Mouse (Mus musculus) common myeloid progenitor, adult 5-6 weeks (primary cell): ENCODE measurements around the gene Gm10563. TPM values are rescaled to one million over a fixed set of nuclear protein-coding genes. Genes with fewer than 3 reads are reported as not detected.
"Not testable (repeated sequence)": the region's sequence is repeated elsewhere in the genome, so short reads cannot be mapped to it uniquely, and the experiment has no call there.

Experiments
- ATAC-seq: replicated peaks from 2 replicates; pipeline ENCODE4 v1.8.0; 2016; ENCODE audit warnings: low read depth, mild to moderate bottlenecking, moderate TSS enrichment, inconsistent platforms; ENCODE audit not compliant: poor library complexity, severe bottlenecking
- total RNA-seq: library from RNA; stranded (forward); fragments of 200-1000, 187-1606 nt; gene quantifications from 2 replicates; pipeline ENCODE4 v1.2.3, GENCODE M21; 2017

Gm10563 gene
- total RNA-seq, 1 experiment from 2014 or later: not detected

- ATAC-seq: peak; percentile 77
Measured at GRCm38 (mm10) chr4:155601091-155601996, 43.9 kb downstream of the Gm10563 start, which contains the start of gene Slc35e2. Gene Slc35e2, plus strand, starts transcription at chr4:155601416.

GRCm38 (mm10) chr4:155599901-155600825 lies 45.0 kb downstream of the Gm10563 start:
- no peak for ATAC-seq

GRCm38 (mm10) chr4:155598536-155598935 lies 46.7 kb downstream of the Gm10563 start:
- no peak for ATAC-seq

GRCm38 (mm10) chr4:155596606-155597005 lies 48.6 kb downstream of the Gm10563 start:
- ATAC-seq: peak; percentile 57

GRCm38 (mm10) chr4:155595777-155596176 lies 49.4 kb downstream of the Gm10563 start:
- ATAC-seq: no peak

GRCm38 (mm10) chr4:155593780-155594179 lies 51.4 kb downstream of the Gm10563 start:
- no peak for ATAC-seq

- ATAC-seq: peak; percentile 54
Measured at GRCm38 (mm10) chr4:155591012-155591719, 54.0 kb downstream of the Gm10563 start.

- no peak for ATAC-seq
Measured at GRCm38 (mm10) chr4:155589356-155589755, 55.9 kb downstream of the Gm10563 start.

GRCm38 (mm10) chr4:155582279-155582905 lies 62.8 kb downstream of the Gm10563 start:
- peak; percentile 87 for ATAC-seq

- peak; percentile 59; the same call in 1 of the 2 replicates for ATAC-seq
Measured at GRCm38 (mm10) chr4:155580420-155580819, 64.8 kb downstream of the Gm10563 start.

GRCm38 (mm10) chr4:155578336-155579125 lies 66.7 kb downstream of the Gm10563 start:
- ATAC-seq: no peak

GRCm38 (mm10) chr4:155577741-155578140 lies 67.5 kb downstream of the Gm10563 start:
- no peak for ATAC-seq

- ATAC-seq: no peak
Measured at GRCm38 (mm10) chr4:155577132-155577531, 68.1 kb downstream of the Gm10563 start.

- no peak for ATAC-seq
Measured at GRCm38 (mm10) chr4:155575521-155575920, 69.7 kb downstream of the Gm10563 start.

- peak; percentile 92 for ATAC-seq
Measured at GRCm38 (mm10) chr4:155574931-155575330, 70.3 kb downstream of the Gm10563 start.

GRCm38 (mm10) chr4:155573876-155574275 lies 71.3 kb downstream of the Gm10563 start:
- no peak for ATAC-seq

GRCm38 (mm10) chr4:155573155-155573554 lies 72.1 kb downstream of the Gm10563 start:
- ATAC-seq: no peak

GRCm38 (mm10) chr4:155571442-155571841 lies 73.8 kb downstream of the Gm10563 start:
- peak; percentile 4; the same call in 1 of the 2 replicates for ATAC-seq

GRCm38 (mm10) chr4:155570315-155570714 lies 74.9 kb downstream of the Gm10563 start:
- ATAC-seq: not testable (repeated sequence)
